Mouse (Mus musculus): ENCODE results near the gene Prm3. TPM values are rescaled to one million over a fixed set of nuclear protein-coding genes. Genes with fewer than 3 reads are reported as not detected.

Prm3 gene
- polyA plus RNA-seq, 1 experiment from 2014 or later = not detected

DNA sequence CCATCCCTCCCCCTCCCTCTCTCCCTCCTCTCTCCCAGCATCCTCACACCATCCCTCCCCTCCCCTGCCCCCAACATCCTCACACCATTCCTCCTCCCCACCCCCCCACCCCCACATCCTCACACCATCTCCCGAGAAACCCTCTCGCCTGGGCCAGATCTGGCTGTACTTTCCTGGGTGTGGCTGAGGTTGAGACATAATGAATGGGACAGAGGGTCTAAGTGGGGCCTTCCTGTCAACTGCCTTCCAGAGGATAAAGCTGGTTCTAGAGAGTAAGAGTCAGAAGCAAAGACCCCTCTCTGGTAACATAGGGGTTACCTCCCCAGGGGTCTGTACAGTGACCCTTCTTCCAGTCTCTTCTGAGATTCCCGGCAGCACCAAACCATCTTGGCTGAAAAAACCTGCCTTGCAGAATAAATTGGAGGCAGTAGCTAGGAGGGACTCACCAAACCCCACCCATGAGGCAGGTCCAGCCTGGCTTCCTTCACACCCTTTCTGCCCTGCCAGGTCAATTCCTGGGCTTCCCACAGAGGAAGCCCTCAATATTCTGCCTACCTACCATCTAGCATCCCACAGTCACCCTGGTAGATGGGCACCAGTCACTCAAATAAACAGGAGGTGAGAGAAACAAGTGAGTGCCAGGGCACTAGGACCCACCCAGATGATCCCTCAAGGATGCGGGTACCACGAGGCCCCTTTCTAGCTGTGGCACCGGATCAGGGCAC lies 27.0 kb downstream of the Prm3 start:
- Histone ChIP-seq H3K4me1 (peaks cover 5% of the 10 kb centered on the region; the same call in 1 of the 2 replicates), H3K36me3 (no peaks in the 10 kb centered on the region), H3K9ac (no peak overlapping the region), H3K4me2 (replicated peaks) (no peak overlapping the region), H3K9me3 (no peaks in the 10 kb centered on the region), H3K27me3 (replicated peaks) (no peaks in the 10 kb centered on the region; the same call in 1 of the 2 replicates), H3K4me3 (no peak overlapping the region), H3K27ac (no peak overlapping the region)
- 68% methylated on average over 6 of the region's 6 CpGs for WGBS
- ATAC-seq (ENCODE audit: low FRiP score, low read depth) = no peak

DNA sequence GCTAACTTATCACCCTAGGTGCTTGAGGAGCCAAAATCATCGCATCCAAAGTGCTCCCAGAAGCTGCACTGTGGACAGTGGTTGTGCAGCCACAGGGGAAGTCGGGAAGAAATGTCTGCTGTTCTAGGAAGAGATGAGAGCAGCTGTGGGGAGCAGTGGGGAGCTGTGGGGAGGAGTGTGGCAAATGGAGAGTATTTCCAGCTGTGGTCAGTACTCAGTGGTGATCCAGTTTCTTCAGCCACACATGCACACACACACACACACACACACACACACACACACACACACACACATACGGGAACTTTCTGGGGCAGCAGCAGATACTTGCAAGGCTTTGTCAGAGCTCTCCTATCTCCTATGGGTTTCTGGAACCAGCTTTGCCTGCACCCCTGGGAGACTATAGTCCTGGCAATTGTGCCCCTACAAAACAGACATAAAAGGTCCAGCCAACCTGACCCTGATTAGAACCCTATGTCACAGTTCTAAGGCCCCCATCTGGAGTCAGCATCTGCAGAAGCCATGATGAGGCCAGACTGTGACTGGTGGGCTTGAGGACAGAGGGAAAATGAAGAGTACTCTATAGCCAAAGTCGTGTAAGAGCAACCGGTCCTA lies 28.0 kb downstream of the Prm3 start:
- H3K4me1 ChIP-seq = peaks cover 5% of the 10 kb centered on the region; the same call in 1 of the 2 replicates
- no peaks in the 10 kb centered on the region for H3K27me3 ChIP-seq (replicated peaks)
- 73% methylated on average over 5 of the region's 5 CpGs for WGBS
- H3K36me3 ChIP-seq = no peaks in the 10 kb centered on the region
- H3K4me2 ChIP-seq (replicated peaks) = no peak overlapping the region
- H3K9me3 ChIP-seq = no peaks in the 10 kb centered on the region
- H3K9ac ChIP-seq = no peak overlapping the region
- H3K4me3 ChIP-seq = no peak overlapping the region
- no peak overlapping the region for H3K27ac ChIP-seq
- no peak for ATAC-seq (ENCODE audit: low FRiP score, low read depth)

DNA sequence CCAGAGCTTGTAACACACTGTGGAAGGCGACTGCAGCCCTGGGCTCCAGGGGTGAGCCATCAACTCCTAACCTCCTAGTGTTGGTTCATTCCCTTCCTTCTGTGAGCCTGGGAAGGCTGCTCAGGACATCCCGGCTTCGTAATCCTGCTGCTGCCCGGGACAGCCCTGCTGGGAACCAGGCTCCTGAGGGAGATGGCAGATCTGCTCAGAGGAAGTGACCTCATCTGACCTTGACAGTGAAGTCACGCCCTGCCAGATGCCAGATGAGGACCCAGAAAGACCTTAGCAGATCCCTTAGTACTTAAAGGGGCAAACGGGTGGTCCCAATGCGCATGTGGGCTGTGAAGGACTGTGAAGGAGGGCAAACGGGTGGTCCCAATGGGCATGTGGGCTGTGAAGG lies 29.5 kb downstream of the Prm3 start:
- Histone ChIP-seq H3K4me3 (no peak overlapping the region), H3K27me3 (replicated peaks) (no peaks in the 10 kb centered on the region), H3K9ac (no peak overlapping the region), H3K27ac (no peak overlapping the region), H3K4me1 (peaks cover 5% of the 10 kb centered on the region; the same call in 1 of the 2 replicates), H3K9me3 (no peaks in the 10 kb centered on the region), H3K4me2 (replicated peaks) (no peak overlapping the region), H3K36me3 (no peaks in the 10 kb centered on the region)
- no peak for ATAC-seq (ENCODE audit: low FRiP score, low read depth)
- 70% methylated on average over 8 of the region's 8 CpGs for WGBS

DNA sequence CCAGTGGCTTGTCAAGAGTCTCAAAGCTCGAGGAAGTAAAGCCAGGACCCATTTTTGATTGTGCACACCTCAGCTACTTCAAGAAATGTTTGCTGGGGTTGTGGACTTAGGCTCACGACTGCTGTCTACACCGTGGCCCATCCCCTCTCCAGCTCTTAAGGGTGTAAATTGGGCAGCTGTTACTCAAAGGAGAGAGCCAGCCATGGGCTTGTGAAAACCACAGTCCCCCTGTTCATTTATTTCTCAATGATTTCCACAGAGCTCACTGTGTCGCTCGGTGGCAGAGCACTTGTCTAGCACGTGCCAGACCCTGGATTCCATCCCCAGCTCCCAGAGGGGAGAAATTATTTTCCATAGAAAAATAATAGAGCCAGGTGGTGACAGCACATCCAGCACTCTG lies 34.5 kb downstream of the Prm3 start:
- ATAC-seq (ENCODE audit: low FRiP score, low read depth) = no peak
- Histone ChIP-seq H3K4me1 (peaks cover 1% of the 10 kb centered on the region; the same call in 1 of the 2 replicates), H3K4me2 (replicated peaks) (no peak overlapping the region), H3K4me3 (no peak overlapping the region), H3K9me3 (no peaks in the 10 kb centered on the region), H3K9ac (no peak overlapping the region), H3K36me3 (no peaks in the 10 kb centered on the region), H3K27me3 (replicated peaks) (no peaks in the 10 kb centered on the region), H3K27ac (no peak overlapping the region)
- WGBS = 72% methylated on average over 6 of the region's 6 CpGs

DNA sequence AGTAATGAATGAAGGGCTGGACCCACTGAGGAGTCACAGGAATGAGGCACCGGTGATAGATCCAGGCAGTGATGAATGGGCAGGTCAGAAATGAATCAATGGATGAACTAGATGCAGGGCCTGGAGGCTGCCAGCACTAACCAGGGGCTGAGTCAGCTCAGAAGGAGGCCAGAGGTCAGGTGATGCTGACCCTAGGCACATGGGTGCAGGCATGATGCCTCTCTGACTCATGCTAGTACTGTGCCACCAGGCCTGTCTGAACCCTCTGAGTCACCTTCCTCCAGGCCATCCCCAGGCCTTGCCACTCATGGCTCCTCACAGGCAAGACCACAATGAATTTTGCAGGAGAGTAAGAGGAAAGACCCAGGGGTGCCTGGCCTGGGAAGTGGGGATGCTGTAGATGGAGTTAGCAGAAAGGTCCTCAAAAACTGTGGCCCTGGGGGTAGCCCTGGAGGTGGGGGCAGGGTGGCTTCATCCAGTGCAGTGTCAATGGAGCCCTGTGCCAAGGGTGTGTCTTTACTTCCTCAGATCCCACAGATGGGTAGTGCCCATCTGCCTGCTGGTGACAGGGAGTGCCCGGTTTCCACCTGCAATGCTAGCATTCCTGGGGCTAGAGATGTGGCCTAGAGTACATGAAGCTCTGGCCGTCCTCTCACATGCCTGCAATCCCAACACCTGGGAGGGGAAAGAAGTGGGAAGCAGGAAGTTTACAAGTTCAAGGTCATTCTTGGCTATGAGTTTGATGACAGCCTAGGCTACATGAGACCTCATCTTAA lies 36.0 kb downstream of the Prm3 start:
- WGBS = 94% methylated on average over 3 of the region's 3 CpGs

DNA sequence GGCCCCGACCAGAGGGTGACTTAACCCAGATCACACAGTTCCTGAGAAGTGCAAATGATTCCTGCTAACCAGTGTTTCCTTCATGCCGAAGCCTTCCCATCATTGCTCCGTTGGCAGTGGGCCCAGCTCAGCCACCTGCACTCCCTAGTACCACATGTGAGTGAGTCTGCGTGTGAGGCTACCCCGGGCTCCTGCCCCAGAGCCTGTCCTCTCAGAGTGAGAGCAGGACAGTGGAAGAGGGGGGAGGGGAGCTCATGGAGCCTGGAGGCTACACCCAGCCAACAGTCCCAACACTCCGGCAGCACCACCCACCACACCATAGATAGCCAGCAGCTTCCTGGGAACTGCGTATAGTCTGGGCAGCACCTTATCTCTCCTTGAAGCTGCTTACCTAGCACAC lies 40.9 kb downstream of the Prm3 start:
- Histone ChIP-seq H3K4me3 (no peak overlapping the region), H3K4me1 (no peaks in the 10 kb centered on the region), H3K4me2 (replicated peaks) (no peak overlapping the region), H3K27me3 (replicated peaks) (no peaks in the 10 kb centered on the region), H3K27ac (no peak overlapping the region), H3K9me3 (no peaks in the 10 kb centered on the region), H3K9ac (no peak overlapping the region), H3K36me3 (no peaks in the 10 kb centered on the region)
- ATAC-seq (ENCODE audit: low FRiP score, low read depth) = no peak
- 80% methylated on average over 7 of the region's 7 CpGs for WGBS

More for the DNA sequence above, 36.0 kb downstream of the Prm3 start:
- H3K27me3 ChIP-seq (replicated peaks) = no peaks in the 10 kb centered on the region
- no peaks in the 10 kb centered on the region for H3K4me1 ChIP-seq
- no peak overlapping the region for H3K4me2 ChIP-seq (replicated peaks)
- ATAC-seq (ENCODE audit: low FRiP score, low read depth) = no peak
- no peak overlapping the region for H3K4me3 ChIP-seq
- no peak overlapping the region for H3K27ac ChIP-seq
- H3K9ac ChIP-seq = no peak overlapping the region
- no peaks in the 10 kb centered on the region for H3K36me3 ChIP-seq
- no peaks in the 10 kb centered on the region for H3K9me3 ChIP-seq

DNA sequence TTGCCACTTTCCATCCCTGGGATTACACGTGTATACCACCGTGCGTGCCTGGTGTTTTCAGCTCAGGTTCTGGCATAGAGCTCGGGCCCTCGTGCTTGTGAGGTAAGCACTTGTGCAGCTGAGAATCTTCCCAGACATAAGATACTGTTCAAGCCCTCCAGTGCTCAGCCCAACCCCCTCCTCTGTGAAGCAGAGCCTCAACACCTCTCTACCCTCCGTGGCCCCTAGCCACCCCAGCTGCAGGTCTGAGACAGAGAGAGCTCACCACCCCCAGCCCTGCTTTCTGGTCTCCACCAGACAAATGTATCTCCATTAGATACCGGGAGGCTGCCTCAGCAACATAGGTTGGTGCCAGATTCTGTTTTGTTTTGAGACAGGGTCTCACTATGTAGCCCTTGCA lies 41.5 kb downstream of the Prm3 start:
- WGBS = 76% methylated on average over 7 of the region's 7 CpGs
- Histone ChIP-seq H3K36me3 (no peaks in the 10 kb centered on the region), H3K4me3 (no peak overlapping the region), H3K9ac (no peak overlapping the region), H3K27ac (no peak overlapping the region), H3K9me3 (no peaks in the 10 kb centered on the region), H3K27me3 (replicated peaks) (no peaks in the 10 kb centered on the region), H3K4me1 (0 out of 2 replicates have a peak, but pooled peaks cover under 1% of the 10 kb centered on the region), H3K4me2 (replicated peaks) (no peak overlapping the region)
- ATAC-seq (ENCODE audit: low FRiP score, low read depth) = no peak

DNA sequence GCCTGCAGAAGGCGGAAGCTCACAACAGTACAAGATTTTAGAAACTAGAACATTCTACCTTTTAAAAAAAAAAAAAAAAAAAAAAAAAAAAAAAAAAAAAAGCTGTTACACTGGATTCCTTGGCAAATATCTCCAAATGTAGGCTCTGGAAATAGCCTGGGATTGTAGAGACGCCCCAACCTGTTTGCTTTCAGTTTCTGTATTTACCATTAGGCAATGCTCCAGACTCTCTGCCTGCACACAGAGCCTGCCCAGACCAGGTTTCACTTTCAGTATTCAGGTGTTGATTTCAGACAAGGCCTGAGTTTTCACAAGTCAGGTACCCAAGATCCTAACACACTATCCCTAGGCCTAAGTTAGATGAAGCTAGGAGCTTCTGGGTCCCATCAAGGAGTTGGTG lies 49.6 kb downstream of the Prm3 start:
- Histone ChIP-seq H3K4me3 (no peak overlapping the region), H3K4me2 (replicated peaks) (no peak overlapping the region), H3K9me3 (no peaks in the 10 kb centered on the region), H3K27me3 (replicated peaks) (no peaks in the 10 kb centered on the region), H3K27ac (no peak overlapping the region), H3K4me1 (0 out of 2 replicates have a peak, but pooled peaks cover 3% of the 10 kb centered on the region), H3K9ac (no peak overlapping the region), H3K36me3 (no peaks in the 10 kb centered on the region)
- WGBS = 98% methylated on average over 2 of the region's 2 CpGs
- ATAC-seq (ENCODE audit: low FRiP score, low read depth) = no peak

Other genes with a start within 250 kb of the Prm3 start
- gene Dexi, start 247.9 kb downstream of the Prm3 start, polyA plus RNA-seq (2016; fragmentation: Nextera tagmentation; extraction: Ambion mirVana) = 26.7 and 27.9 TPM in 2 replicates
- 57.2 TPM in 2 replicates for gene Clec16a, start 245.6 kb downstream of the Prm3 start, polyA plus RNA-seq (2016; fragmentation: Nextera tagmentation; extraction: Ambion mirVana)
- gene Socs1, start 5.4 kb downstream of the Prm3 start, polyA plus RNA-seq (2016; fragmentation: Nextera tagmentation; extraction: Ambion mirVana) = 3.0 and 3.6 TPM in 2 replicates
- not detected in 2 replicates for gene Tnp2, start 2.3 kb downstream of the Prm3 start, polyA plus RNA-seq (2016; fragmentation: Nextera tagmentation; extraction: Ambion mirVana)
- gene Prm2, start 5.2 kb upstream of the Prm3 start, polyA plus RNA-seq (2016; fragmentation: Nextera tagmentation; extraction: Ambion mirVana) = not detected in 2 replicates
- gene Prm1, start 14.9 kb upstream of the Prm3 start, polyA plus RNA-seq (2016; fragmentation: Nextera tagmentation; extraction: Ambion mirVana) = not detected in 2 replicates
- not detected in 2 replicates for gene Gm11172, start 22.0 kb upstream of the Prm3 start, polyA plus RNA-seq (2016; fragmentation: Nextera tagmentation; extraction: Ambion mirVana)
- 1.9 and 2.8 TPM in 2 replicates for gene Rmi2, start 44.1 kb upstream of the Prm3 start, polyA plus RNA-seq (2016; fragmentation: Nextera tagmentation; extraction: Ambion mirVana)

Measured in neural tube, embryonic 12.5 days (tissue).